Mouse (Mus musculus) liver, postnatal 0 days (tissue): ENCODE data around the gene 3110021N24Rik.

ENCODE experiments used
- CTCF ChIP-seq: sonication (generic); IDR thresholded peaks from 2 replicates; pipeline ENCODE4 v1.5.1; 2016; ENCODE audit warnings: antibody characterized with exemption, low read depth
- EP300 ChIP-seq: IDR thresholded peaks from 2 replicates; pipeline ENCODE4 v1.6.1; 2016; ENCODE audit warnings: antibody characterized with exemption, low read depth, mild to moderate bottlenecking

DNA sequence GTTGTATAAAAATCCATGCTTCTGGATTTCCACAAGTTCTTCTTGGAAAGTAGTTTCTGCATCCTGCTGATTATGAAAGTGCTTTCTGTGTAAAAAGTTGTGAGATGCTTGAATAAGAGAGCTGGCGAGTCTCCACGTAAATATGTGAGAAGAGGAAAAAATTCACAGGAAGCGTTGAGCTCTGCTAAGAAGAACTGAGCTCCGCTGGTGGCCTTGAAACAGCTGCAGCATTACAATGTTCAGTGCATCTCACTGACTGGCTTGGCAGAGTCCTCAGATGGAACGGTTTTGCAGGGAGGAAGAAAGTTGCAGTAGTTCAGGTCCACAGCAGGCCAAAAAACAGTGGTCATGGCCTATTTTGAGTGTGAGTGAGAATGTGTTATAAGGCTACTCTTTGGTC is 11.2 kb upstream of the 3110021N24Rik start:
- TF ChIP-seq CTCF (no peak), EP300 (no peak)
